Mouse (Mus musculus) neural tube, embryonic 13.5 days (tissue): ENCODE results near the gene Cd151. TPM values are rescaled to one million over a fixed set of nuclear protein-coding genes. Genes with fewer than 3 reads are reported as not detected.

Experiments
- ATAC-seq: fragments of 200-750 bp; cut with Nextera tagmentation; 2 replicates; pipeline ENCODE4 v1.8.0; 2017; ENCODE audit warnings: low read depth, mild to moderate bottlenecking, moderate TSS enrichment, moderate library complexity
- H3K27ac ChIP-seq: fragments of 300-500 bp; sonication (generic); replicated peaks from 2 replicates; pipeline ENCODE4 v1.5.1; 2015; ENCODE audit warnings: moderate library complexity, mild to moderate bottlenecking, inconsistent platforms
- H3K27me3 ChIP-seq: fragments of 300-500 bp; sonication (generic); 2 replicates; pipeline ENCODE4 v1.6.1; 2015; ENCODE audit warnings: mild to moderate bottlenecking, inconsistent platforms
- H3K36me3 ChIP-seq: fragments of 300-500 bp; sonication (generic); 2 replicates; pipeline ENCODE4 v1.6.1; 2015; ENCODE audit warnings: mild to moderate bottlenecking, inconsistent platforms
- H3K4me1 ChIP-seq: fragments of 300-500 bp; sonication (generic); replicated peaks from 2 replicates; pipeline ENCODE4 v1.6.1; 2015; ENCODE audit warnings: inconsistent platforms
- H3K4me2 ChIP-seq: fragments of 300-500 bp; sonication (generic); 2 replicates; pipeline ENCODE4 v1.6.1; 2015; ENCODE audit warnings: inconsistent platforms, mild to moderate bottlenecking, moderate library complexity
- H3K4me3 ChIP-seq: fragments of 300-500 bp; sonication (generic); 2 replicates; pipeline ENCODE4 v1.5.1; 2015; ENCODE audit warnings: mild to moderate bottlenecking, inconsistent platforms
- H3K9ac ChIP-seq: fragments of 300-500 bp; sonication (generic); 2 replicates; pipeline ENCODE4 v1.6.1; 2015; ENCODE audit warnings: moderate library complexity, mild to moderate bottlenecking, inconsistent platforms
- H3K9me3 ChIP-seq: fragments of 300-500 bp; sonication (generic); 2 replicates; pipeline ENCODE4 v1.6.1; 2016; ENCODE audit warnings: inconsistent platforms
- WGBS: fragments of 180-500 bp; shearing (Covaris S2); methylation state at CpG from one replicate; pipeline ENCODE4 v1.1.7; 2015; 5-methylcytosine and 5-hydroxymethylcytosine counted together
- polyA plus RNA-seq: library from polyadenylated mRNA; unstranded; fragments of >200 nt; fragmentation: Nextera tagmentation; extraction: Ambion mirVana; gene quantifications from 2 replicates; pipeline ENCODE4 v1.2.1, GENCODE M21; 2015

Gene Cd151
- polyA plus RNA-seq, 1 experiment from 2014 or later, result 22.7 TPM

GRCm38 (mm10) chr7:141453636-141454035 lies 13.6 kb upstream of the Cd151 start:
- Histone ChIP-seq H3K9me3 (no peaks in the 10 kb centered on the region), H3K4me2 (no peak overlapping the region), H3K27me3 (0 out of 2 replicates have a peak, but pooled peaks cover 4% of the 10 kb centered on the region), H3K36me3 (peaks cover 39% of the 10 kb centered on the region), H3K4me3 (no peak overlapping the region), H3K9ac (no peak overlapping the region), H3K27ac (no peak overlapping the region), H3K4me1 (peaks cover 28% of the 10 kb centered on the region)
- 78% methylated on average over 2 of the region's 2 CpGs for WGBS
- no peak for ATAC-seq

GRCm38 (mm10) chr7:141454967-141455551 lies 12.1 kb upstream of the Cd151 start, which contains the start of gene Pnpla2:
Gene Pnpla2, plus strand, starts transcription at chr7:141455198.
- peak within 1 kb of the TSS; percentile 89 for H3K4me2 ChIP-seq
- H3K36me3 ChIP-seq, result peaks cover 39% of the 10 kb centered on the region
- no peaks in the 10 kb centered on the region for H3K9me3 ChIP-seq
- peak within 1 kb of the TSS; percentile 83 for H3K9ac ChIP-seq
- H3K4me1 ChIP-seq, result peaks cover 24% of the 10 kb centered on the region
- H3K27me3 ChIP-seq, result peaks cover 16% of the 10 kb centered on the region
- ATAC-seq, result peak; percentile 79
- under 1% methylated on average over 45 of the region's 45 CpGs for WGBS
- H3K27ac ChIP-seq, result peak within 1 kb of the TSS; percentile 71
- peak within 1 kb of the TSS; percentile 69 for H3K4me3 ChIP-seq

DNA sequence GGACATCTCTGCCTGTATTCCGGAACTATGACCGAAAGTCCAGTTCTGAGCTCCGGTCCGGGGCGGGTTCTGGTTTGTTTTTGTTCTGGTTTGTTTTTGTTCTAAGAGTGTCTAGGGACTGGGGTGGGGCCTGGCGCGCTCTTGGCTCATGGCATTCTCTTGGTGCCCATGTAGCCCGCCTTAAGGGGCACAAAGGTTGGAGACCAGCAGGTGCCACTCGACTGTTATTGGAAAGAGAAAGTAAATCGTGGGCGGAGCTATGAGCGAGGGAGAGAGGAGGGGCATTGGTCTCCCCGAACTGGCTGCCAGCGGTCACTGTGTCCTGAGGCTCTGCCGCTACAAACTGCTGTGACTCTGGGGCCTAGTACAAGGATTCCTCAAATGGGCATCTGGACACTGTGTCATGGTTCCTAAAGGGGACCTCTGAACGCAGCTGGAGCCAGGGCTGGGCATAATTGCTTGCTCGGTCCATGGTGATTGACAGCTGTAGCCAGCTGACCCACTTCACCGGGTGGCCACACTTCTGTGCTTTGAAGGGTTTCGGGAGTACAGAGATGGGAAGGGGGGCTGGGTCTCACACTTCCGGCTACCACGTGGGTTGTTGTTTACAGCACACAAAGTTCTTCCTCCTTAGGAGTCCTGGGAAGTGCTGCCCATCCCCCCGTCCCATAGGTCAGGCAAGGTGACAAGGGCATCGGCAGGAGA lies 11.4 kb upstream of the Cd151 start:
- under 1% methylated on average over 23 of the region's 23 CpGs for WGBS
- ATAC-seq, result peak; percentile 52; the same call in 1 of the 2 replicates

DNA sequence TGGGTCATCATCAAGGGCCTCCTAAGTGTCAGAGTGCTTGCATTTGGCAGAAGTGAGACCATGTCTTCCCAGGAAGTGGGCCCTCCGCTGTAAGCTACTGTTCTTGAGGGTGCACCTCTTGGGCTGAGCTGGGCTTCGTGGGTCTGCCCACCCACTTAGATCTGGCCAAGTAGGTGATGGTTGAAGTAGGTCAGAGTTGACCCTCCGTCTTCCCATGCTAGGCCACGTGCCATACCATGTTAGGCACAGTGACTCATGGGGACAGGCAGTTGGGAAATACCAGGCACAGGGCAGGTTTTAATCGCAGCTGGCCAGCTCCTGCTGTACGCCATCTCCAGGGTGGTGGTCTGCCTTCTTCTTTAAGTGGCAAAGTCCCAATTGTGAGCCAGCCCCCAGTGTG lies 10.5 kb upstream of the Cd151 start:
- Histone ChIP-seq H3K4me1 (peaks cover 29% of the 10 kb centered on the region), H3K27me3 (peaks cover 33% of the 10 kb centered on the region), H3K4me2 (peak overlapping the region; percentile 89), H3K9ac (no peak overlapping the region), H3K9me3 (no peaks in the 10 kb centered on the region), H3K4me3 (no peak overlapping the region), H3K27ac (no peak overlapping the region), H3K36me3 (peaks cover 26% of the 10 kb centered on the region)
- ATAC-seq, result no peak
- 92% methylated on average over 6 of the region's 6 CpGs for WGBS

More for the DNA sequence above, 11.4 kb upstream of the Cd151 start:
- Histone ChIP-seq H3K36me3 (peaks cover 36% of the 10 kb centered on the region), H3K9me3 (no peaks in the 10 kb centered on the region), H3K4me3 (peak overlapping the region; percentile 69), H3K4me2 (peak overlapping the region; percentile 89), H3K27ac (peak overlapping the region; percentile 71), H3K9ac (peak overlapping the region; percentile 83), H3K4me1 (peaks cover 24% of the 10 kb centered on the region), H3K27me3 (peaks cover 23% of the 10 kb centered on the region)

DNA sequence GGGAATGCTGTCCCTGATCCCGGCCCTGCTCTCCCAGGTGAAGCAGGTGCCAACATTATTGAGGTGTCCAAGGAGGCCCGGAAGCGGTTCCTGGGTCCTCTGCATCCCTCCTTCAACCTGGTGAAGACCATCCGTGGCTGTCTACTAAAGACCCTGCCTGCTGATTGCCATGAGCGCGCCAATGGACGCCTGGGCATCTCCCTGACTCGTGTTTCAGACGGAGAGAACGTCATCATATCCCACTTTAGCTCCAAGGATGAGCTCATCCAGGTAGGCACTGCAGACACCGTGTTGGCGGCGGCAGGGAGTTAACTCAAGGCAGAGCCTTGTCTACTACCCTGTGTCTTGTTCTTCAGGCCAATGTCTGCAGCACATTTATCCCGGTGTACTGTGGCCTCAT lies 10.0 kb upstream of the Cd151 start:
- Histone ChIP-seq H3K36me3 (peaks cover 21% of the 10 kb centered on the region), H3K9ac (no peak overlapping the region), H3K9me3 (no peaks in the 10 kb centered on the region), H3K4me3 (no peak overlapping the region), H3K27me3 (peaks cover 38% of the 10 kb centered on the region), H3K4me1 (peaks cover 34% of the 10 kb centered on the region), H3K27ac (no peak overlapping the region), H3K4me2 (no peak overlapping the region)
- no peak for ATAC-seq
- WGBS, result 93% methylated on average over 14 of the region's 14 CpGs

- Histone ChIP-seq H3K4me1 (peaks cover 34% of the 10 kb centered on the region), H3K9ac (0 out of 2 replicates have a peak overlapping the region, but pooled peaks have one; percentile 12), H3K4me3 (no peak overlapping the region), H3K27me3 (peaks cover 46% of the 10 kb centered on the region), H3K9me3 (no peaks in the 10 kb centered on the region), H3K27ac (no peak overlapping the region), H3K36me3 (peaks cover 19% of the 10 kb centered on the region), H3K4me2 (no peak overlapping the region)
- ATAC-seq, result no peak
- 75% methylated on average over 15 of the region's 15 CpGs for WGBS
Observed at GRCm38 (mm10) chr7:141457986-141458660, 9.1 kb upstream of the Cd151 start.

DNA sequence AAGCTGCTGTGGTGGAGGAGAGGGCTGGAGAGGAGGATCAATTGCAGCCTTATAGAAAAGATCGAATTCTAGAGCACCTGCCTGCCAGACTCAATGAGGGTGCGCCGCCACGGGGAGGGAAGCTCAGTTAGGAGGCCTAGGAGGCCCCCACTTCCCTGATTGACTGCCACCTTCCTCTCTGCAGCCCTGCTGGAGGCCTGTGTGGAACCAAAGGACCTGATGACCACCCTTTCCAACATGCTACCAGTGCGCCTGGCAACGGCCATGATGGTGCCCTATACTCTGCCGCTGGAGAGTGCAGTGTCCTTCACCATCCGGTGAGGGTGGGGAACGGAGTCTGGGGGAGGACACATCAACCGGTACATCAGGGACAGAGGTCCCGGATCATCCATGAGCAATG lies 8.5 kb upstream of the Cd151 start:
- 92% methylated on average over 11 of the region's 11 CpGs for WGBS
- H3K9me3 ChIP-seq, result no peaks in the 10 kb centered on the region
- ATAC-seq, result no peak

DNA sequence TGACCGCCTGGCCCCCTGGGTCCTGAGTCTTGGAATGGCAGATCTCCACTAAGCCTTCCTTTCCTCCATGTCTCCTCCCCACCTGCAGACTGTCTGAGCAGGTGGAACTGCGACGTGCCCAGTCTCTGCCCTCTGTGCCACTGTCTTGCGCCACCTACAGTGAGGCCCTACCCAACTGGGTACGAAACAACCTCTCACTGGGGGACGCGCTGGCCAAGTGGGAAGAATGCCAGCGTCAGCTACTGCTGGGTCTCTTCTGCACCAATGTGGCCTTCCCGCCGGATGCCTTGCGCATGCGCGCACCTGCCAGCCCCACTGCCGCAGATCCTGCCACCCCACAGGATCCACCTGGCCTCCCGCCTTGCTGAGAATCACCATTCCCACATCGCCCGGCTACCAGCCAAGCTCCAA lies 7.9 kb upstream of the Cd151 start:
- Histone ChIP-seq H3K4me3 (no peak overlapping the region), H3K9me3 (no peaks in the 10 kb centered on the region), H3K4me1 (peaks cover 34% of the 10 kb centered on the region), H3K36me3 (peaks cover 19% of the 10 kb centered on the region), H3K4me2 (no peak overlapping the region), H3K9ac (no peak overlapping the region), H3K27ac (no peak overlapping the region), H3K27me3 (peaks cover 58% of the 10 kb centered on the region)
- ATAC-seq, result no peak
- WGBS, result 91% methylated on average over 17 of the region's 17 CpGs

More for the DNA sequence above, 8.5 kb upstream of the Cd151 start:
- Histone ChIP-seq H3K4me3 (no peak overlapping the region), H3K4me2 (no peak overlapping the region), H3K4me1 (peaks cover 34% of the 10 kb centered on the region), H3K36me3 (peaks cover 19% of the 10 kb centered on the region), H3K9ac (no peak overlapping the region), H3K27me3 (peaks cover 52% of the 10 kb centered on the region), H3K27ac (no peak overlapping the region)

DNA sequence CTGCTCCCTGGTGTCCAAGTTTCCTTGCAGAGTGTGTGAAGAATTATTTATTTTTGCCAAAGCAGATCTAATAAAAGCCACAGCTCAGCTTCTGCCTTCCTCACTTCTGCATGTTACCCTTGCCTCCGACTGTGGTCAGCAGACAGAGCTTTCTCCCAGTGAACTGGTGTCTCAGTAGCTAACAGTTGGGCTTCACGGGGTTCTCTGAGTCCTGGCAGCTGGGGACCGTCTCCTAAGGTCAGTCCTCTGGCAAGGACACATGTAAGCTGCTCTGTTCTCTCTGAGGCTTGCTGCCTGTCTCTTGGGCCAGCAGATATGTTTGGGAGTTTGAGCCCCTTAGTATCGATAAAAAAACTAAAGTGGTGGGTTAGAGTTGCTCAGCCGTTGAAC lies 7.2 kb upstream of the Cd151 start:
- WGBS, result 75% methylated on average over 5 of the region's 5 CpGs
- Histone ChIP-seq H3K4me1 (peaks cover 33% of the 10 kb centered on the region), H3K9me3 (no peaks in the 10 kb centered on the region), H3K4me3 (no peak overlapping the region), H3K36me3 (peaks cover 19% of the 10 kb centered on the region), H3K9ac (no peak overlapping the region), H3K27ac (no peak overlapping the region), H3K27me3 (peaks cover 65% of the 10 kb centered on the region), H3K4me2 (no peak overlapping the region)
- no peak for ATAC-seq

GRCm38 (mm10) chr7:141460391-141461113 lies 6.6 kb upstream of the Cd151 start, which contains the start of gene Cracr2b:
Gene Cracr2b, plus strand, starts transcription at chr7:141461094.
- 74% methylated on average over 15 of the region's 15 CpGs for WGBS
- Histone ChIP-seq H3K9ac (peak within 1 kb of the TSS; percentile 66), H3K27me3 (peaks cover 71% of the 10 kb centered on the region), H3K4me2 (peak within 1 kb of the TSS; percentile 59), H3K27ac (no peak within 1 kb of the TSS), H3K4me1 (peaks cover 30% of the 10 kb centered on the region), H3K9me3 (no peaks in the 10 kb centered on the region), H3K4me3 (peak within 1 kb of the TSS; percentile 39), H3K36me3 (peaks cover 19% of the 10 kb centered on the region)
- ATAC-seq, result no peak

- peak overlapping the region; percentile 39 for H3K4me3 ChIP-seq
- H3K4me2 ChIP-seq, result peak overlapping the region; percentile 59
- H3K9me3 ChIP-seq, result no peaks in the 10 kb centered on the region
- peak overlapping the region; percentile 66 for H3K9ac ChIP-seq
- no peak for ATAC-seq
- H3K27me3 ChIP-seq, result peaks cover 82% of the 10 kb centered on the region
- peaks cover 19% of the 10 kb centered on the region for H3K36me3 ChIP-seq
- H3K27ac ChIP-seq, result no peak overlapping the region
- 2% methylated on average over 59 of the region's 59 CpGs for whole genome bisulfite sequencing
- H3K4me1 ChIP-seq, result peaks cover 21% of the 10 kb centered on the region
Observed at GRCm38 (mm10) chr7:141461521-141462332, 5.5 kb upstream of the Cd151 start.
